Mouse (Mus musculus): Measurements from ENCODE around the gene Slamf8.
A peak's percentile ranks its signal among the peaks of the same experiment; 100 is the strongest.

DNA sequence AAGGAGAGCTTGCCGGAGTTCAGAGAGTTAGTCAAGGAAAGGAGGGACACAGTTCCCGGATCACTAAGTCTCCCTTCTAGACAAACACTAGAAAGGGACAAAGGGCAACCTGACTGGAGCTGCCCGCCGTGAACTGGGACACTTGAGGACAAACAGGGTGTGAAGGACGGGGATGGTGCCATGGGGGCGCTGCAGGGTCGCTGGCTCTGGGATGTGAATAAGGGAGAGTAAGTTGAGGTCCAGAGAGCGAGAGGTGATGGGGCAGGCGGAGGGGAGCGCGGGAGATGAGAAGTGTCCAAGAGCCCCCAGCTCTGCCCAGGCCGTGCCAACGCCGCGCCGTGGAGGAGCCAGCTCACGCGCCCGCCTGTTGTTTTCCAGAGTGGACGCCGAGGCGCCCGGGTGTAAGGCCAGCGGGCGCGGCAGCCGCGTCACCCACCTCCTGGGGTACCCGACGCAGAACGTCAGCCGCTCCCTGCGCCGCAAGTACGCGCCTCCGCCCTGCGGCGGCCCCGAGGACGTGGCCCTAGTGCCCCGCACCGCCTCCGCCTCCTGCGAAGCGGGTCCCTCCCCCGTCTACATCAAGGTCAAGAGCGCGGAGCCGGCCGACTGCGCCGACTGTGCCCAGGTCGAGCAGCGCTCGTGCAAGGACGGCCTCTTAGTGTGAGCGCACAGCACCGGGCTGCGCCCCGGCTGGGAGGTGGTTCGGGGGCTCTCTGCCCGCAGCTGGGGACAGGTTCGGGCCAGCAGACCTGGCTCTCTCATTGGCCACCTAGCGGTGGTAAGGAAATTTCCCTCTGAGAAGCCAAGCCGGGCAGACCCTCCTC is 27.5 kb downstream of the Slamf8 start:
- TF ChIP-seq POLR2A (IDR thresholded peaks at IDR 0.05; ENCODE audit: control insufficient read depth, extremely low read depth, insufficient read depth, low read length, poor library complexity) = no peak
- TF ChIP-seq CTCF (IDR thresholded peaks at IDR 0.05; ENCODE audit: borderline replicate concordance, control insufficient read depth, extremely low read depth, insufficient read depth, low read length, poor library complexity) = peak; percentile 79
